Mouse (Mus musculus) heart, adult 2 months (tissue): ENCODE data around the gene Ntsr1.

Source experiments
- CTCF ChIP-seq: fragments of 200-600 bp; IDR thresholded peaks from 2 replicates; pipeline ENCODE4 v1.8.1; 2022; ENCODE audit warnings: antibody characterized with exemption, mild to moderate bottlenecking, moderate library complexity
- EP300 ChIP-seq: fragments of 200-500 bp; IDR thresholded peaks from 2 replicates; pipeline ENCODE4 v1.6.1; 2011; ENCODE audit warnings: low read depth, low read length, control low read depth; ENCODE audit not compliant: insufficient read depth
- POLR2A ChIP-seq: fragments of 200-500 bp; IDR thresholded peaks from 2 replicates; pipeline ENCODE4 v1.6.1; 2011; ENCODE audit warnings: mild to moderate bottlenecking, low read depth, low read length, control low read depth; ENCODE audit not compliant: insufficient read depth

DNA sequence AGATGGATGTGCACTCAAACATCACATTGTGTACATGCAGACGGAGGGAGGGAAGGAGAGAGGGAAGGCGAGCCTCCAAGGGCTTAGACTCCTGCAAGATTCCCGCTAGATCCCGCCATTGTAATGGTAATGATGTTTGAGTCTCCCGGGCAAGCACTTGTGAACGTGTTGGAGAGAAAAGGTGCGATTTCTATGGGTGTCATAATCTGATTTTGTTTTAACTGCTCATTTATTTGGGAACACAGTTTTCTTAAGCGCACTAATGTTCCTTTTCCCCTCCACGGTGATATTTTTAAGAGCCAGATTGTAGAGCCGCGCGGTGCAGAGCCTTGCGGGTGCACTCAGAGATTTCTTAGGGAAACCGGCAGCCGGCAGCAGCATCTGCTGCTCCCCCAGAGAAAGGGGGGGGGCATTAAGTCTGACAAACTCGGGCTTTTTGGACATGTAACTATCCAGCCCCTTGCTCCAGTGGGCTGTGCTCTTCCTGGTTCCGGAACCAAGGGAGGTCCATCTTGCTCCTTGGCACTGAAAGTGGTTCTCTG lies 11.5 kb upstream of the Ntsr1 start:
- TF ChIP-seq POLR2A = no peak
- TF ChIP-seq CTCF = no peak
- TF ChIP-seq EP300 = no peak
